In genomic region chr13:46043568-46043967, GRCm38 (mm10) we compare ENCODE assay signal across 10 mouse cellular contexts.
DNase-seq lines count a peak whose midpoint lies in the region; ATAC-seq and TF ChIP-seq lines count a peak whose summit lies in the region.
"Had no signal": no experiment of that assay in that cellular context is flagged by ENCODE, and none has a peak within 500 bp of the region (broad histone marks: within the 10 kb centered on the region; RNA-seq: fewer than 3 reads in every experiment).

No protein-coding gene starts in this region.

- H3K27me3 ChIP-seq in hindbrain, postnatal 0 days (ENCODE audit: insufficient read depth, low read length) = no peaks in the 10 kb centered on the region
- no peaks in the 10 kb centered on the region for H3K27me3 ChIP-seq in hindbrain, embryonic 13.5 days
- no peaks in the 10 kb centered on the region for H3K27me3 ChIP-seq in intestine, postnatal 0 days (replicated peaks; ENCODE audit: control insufficient read depth, insufficient read depth, low read length)
- no peaks in the 10 kb centered on the region for H3K27me3 ChIP-seq in embryonic facial prominence, embryonic 10.5 days (replicated peaks; ENCODE audit: low read depth, poor library complexity, severe bottlenecking)

- no peaks in the 10 kb centered on the region for H3K36me3 ChIP-seq in hindbrain, postnatal 0 days (ENCODE audit: insufficient read depth, low read length)
- no peaks in the 10 kb centered on the region for H3K36me3 ChIP-seq in hindbrain, embryonic 13.5 days
- no peaks in the 10 kb centered on the region for H3K36me3 ChIP-seq in intestine, postnatal 0 days (ENCODE audit: control insufficient read depth, insufficient read depth)
- H3K36me3 ChIP-seq in embryonic facial prominence, embryonic 10.5 days (replicated peaks) = no peaks in the 10 kb centered on the region
- H3K36me3 ChIP-seq: G1E had no signal

- no peak for TF ChIP-seq CTCF in hindbrain, postnatal 0 days (IDR thresholded peaks at IDR 0.05; ENCODE audit: low read depth)
- TF ChIP-seq CTCF in intestine, postnatal 0 days (IDR thresholded peaks at IDR 0.05; ENCODE audit: low read depth) = no peak
- TF ChIP-seq CTCF in gastrocnemius, adult 2 months (IDR thresholded peaks at IDR 0.05) = no peak

- intact Hi-C loops in gastrocnemius, adult 2 months (cut with DNase I) = no loop called here

- no peaks in the 10 kb centered on the region for H3K9me3 ChIP-seq in hindbrain, postnatal 0 days (ENCODE audit: low read length)
- no peaks in the 10 kb centered on the region for H3K9me3 ChIP-seq in hindbrain, embryonic 13.5 days
- no peaks in the 10 kb centered on the region for H3K9me3 ChIP-seq in intestine, postnatal 0 days (ENCODE audit: control insufficient read depth)
- no peaks in the 10 kb centered on the region for H3K9me3 ChIP-seq in embryonic facial prominence, embryonic 10.5 days
- H3K9me3 ChIP-seq: G1E had no signal

- 71% methylated on average over 12 of the region's 12 CpGs for WGBS in hindbrain, postnatal 0 days
- WGBS in hindbrain, embryonic 13.5 days = 66% methylated on average over 12 of the region's 12 CpGs
- WGBS in intestine, postnatal 0 days = 34% methylated on average over 12 of the region's 12 CpGs
- WGBS in embryonic facial prominence, embryonic 10.5 days = 87% methylated on average over 12 of the region's 12 CpGs

- H3K4me2 ChIP-seq in hindbrain, postnatal 0 days (ENCODE audit: low read depth, low read length) = no peak overlapping the region
- no peak overlapping the region for H3K4me2 ChIP-seq in hindbrain, embryonic 13.5 days
- peak overlapping the region; percentile 57 for H3K4me2 ChIP-seq in intestine, postnatal 0 days (replicated peaks; ENCODE audit: low read depth)

- peaks cover 21% of the 10 kb centered on the region for H3K4me1 ChIP-seq in hindbrain, postnatal 0 days (ENCODE audit: insufficient read depth, low read length)
- H3K4me1 ChIP-seq in hindbrain, embryonic 13.5 days (replicated peaks) = peaks cover 17% of the 10 kb centered on the region
- no peaks in the 10 kb centered on the region for H3K4me1 ChIP-seq in intestine, postnatal 0 days (replicated peaks; ENCODE audit: control insufficient read depth, insufficient read depth, low read length)
- 0 out of 2 replicates have a peak, but pooled peaks cover 22% of the 10 kb centered on the region for H3K4me1 ChIP-seq in embryonic facial prominence, embryonic 10.5 days

- no peak for DNase-seq in hindbrain, postnatal 0 days (ENCODE audit: low spot score)
- peak; percentile 29 for DNase-seq in urinary bladder, postnatal 25 days (ENCODE audit: low spot score)
- no peak for DNase-seq in urinary bladder, adult 2 months (ENCODE audit: low spot score)
- no peak for DNase-seq in embryonic facial prominence, embryonic 10.5 days (ENCODE audit: low spot score)
- no peak for DNase-seq in gastrocnemius, adult 2 months
- DNase-seq in spleen, postnatal 10 days (ENCODE audit: low spot score in 2 of 2) = no peak
- DNase-seq: lung, postnatal 4 days had no signal

- no peak overlapping the region for H3K9ac ChIP-seq in hindbrain, postnatal 0 days (replicated peaks; ENCODE audit: low read length)
- H3K9ac ChIP-seq in hindbrain, embryonic 13.5 days = no peak overlapping the region
- H3K9ac ChIP-seq in intestine, postnatal 0 days (ENCODE audit: low read depth, low read length) = no peak overlapping the region

- H3K27ac ChIP-seq in hindbrain, postnatal 0 days = no peak overlapping the region
- H3K27ac ChIP-seq in hindbrain, embryonic 13.5 days = no peak overlapping the region
- peak overlapping the region; percentile 70 for H3K27ac ChIP-seq in intestine, postnatal 0 days (ENCODE audit: low read depth, low read length)
- H3K27ac ChIP-seq in embryonic facial prominence, embryonic 10.5 days (replicated peaks) = no peak overlapping the region
- H3K27ac ChIP-seq in gastrocnemius, adult 2 months = no peak overlapping the region

- H3K4me3 ChIP-seq in hindbrain, postnatal 0 days (ENCODE audit: low read length) = no peak overlapping the region
- no peak overlapping the region for H3K4me3 ChIP-seq in hindbrain, embryonic 13.5 days
- H3K4me3 ChIP-seq in intestine, postnatal 0 days (ENCODE audit: low read depth, low read length) = peak overlapping the region; percentile 6; the same call in 1 of the 2 replicates
- H3K4me3 ChIP-seq in embryonic facial prominence, embryonic 10.5 days = no peak overlapping the region
- no peak overlapping the region for H3K4me3 ChIP-seq in gastrocnemius, adult 2 months

- ATAC-seq in hindbrain, postnatal 0 days = peak; percentile 39; the same call in 1 of the 2 replicates
- no peak for ATAC-seq in hindbrain, embryonic 13.5 days (ENCODE audit: low FRiP score)
- peak; percentile 97 for ATAC-seq in intestine, postnatal 0 days
